Mouse (Mus musculus) embryonic fibroblast, embryonic 13.5 days (primary cell): ENCODE measurements at regions not wholly inside any gene's neighbourhood (a gene's known extent, or its start where the extent isn't known, plus 50 kb on each side); places are given as distances from the start of the nearest gene placed in this dataset.

Experiments
- CTCF ChIP-seq: IDR thresholded peaks from 2 replicates; pipeline ENCODE4 v1.5.1; 2011; ENCODE audit warnings: mild to moderate bottlenecking, control low read depth, low read length, moderate library complexity, borderline replicate concordance; ENCODE audit not compliant: insufficient read depth
- POLR2A ChIP-seq: IDR thresholded peaks from 2 replicates; pipeline ENCODE4 v1.6.1; 2011; ENCODE audit warnings: low read depth, mild to moderate bottlenecking, control low read depth, low read length, moderate library complexity

GRCm38 (mm10) chr1:88575917-88576669, 66.2 kb upstream of the Glrp1 start:
- TF ChIP-seq CTCF, result no peak
- no peak for TF ChIP-seq POLR2A
